Mouse (Mus musculus): Measurements from ENCODE around the gene Hist2h3c2. TPM values are rescaled to one million over a fixed set of nuclear protein-coding genes. Genes with fewer than 3 reads are reported as not detected.

The Hist2h3c2 gene
- polyA plus RNA-seq, 1 experiment: 54.3 TPM

DNA sequence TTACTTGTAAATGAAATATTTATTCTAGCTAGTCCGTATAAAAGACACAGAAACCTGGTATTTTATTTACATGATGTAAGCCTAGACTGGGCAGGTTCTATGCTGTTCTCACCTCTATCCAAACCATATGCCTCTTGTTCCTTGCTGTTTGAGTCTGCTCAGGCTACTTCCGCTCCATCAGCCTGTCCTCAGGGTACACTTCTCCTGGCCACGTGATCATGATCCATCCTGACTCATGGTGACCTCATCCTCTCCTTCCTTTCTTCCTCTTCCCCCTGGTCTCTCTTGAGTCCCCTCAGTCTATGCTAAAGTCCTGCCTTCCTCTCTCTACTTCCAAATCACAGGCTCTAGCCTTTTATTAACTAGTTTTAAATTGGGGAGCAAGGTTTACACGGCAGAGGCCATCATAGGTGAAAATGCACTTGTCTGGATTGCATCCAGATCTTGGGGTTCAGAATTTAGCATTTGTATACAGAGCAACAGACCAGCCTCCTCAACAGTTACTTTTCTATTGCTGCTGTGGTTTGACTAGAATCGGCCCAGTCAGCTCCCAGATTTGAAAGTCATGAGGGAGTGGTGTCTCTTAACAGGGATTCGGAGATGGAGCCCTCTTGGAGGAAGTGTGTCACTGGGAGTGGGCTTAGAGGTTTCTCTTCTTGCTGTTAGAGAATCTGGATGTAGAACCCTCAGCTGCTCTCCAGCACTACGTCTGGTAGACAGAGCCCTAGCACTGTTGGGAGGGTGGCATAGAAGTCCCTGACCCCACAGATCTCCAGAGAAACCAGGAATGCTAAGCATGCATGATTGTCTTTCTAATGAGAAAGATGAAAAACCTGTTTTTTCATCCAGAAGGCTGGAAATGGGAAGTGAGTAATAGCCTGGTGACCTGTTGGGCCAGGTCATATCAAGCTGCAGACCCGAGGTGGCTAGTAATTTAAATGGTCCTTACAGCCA lies 12.0 kb downstream of the Hist2h3c2 start:
- TF ChIP-seq GATA1 (IDR thresholded peaks at IDR 0.05; ENCODE audit: low read length): no peak

DNA sequence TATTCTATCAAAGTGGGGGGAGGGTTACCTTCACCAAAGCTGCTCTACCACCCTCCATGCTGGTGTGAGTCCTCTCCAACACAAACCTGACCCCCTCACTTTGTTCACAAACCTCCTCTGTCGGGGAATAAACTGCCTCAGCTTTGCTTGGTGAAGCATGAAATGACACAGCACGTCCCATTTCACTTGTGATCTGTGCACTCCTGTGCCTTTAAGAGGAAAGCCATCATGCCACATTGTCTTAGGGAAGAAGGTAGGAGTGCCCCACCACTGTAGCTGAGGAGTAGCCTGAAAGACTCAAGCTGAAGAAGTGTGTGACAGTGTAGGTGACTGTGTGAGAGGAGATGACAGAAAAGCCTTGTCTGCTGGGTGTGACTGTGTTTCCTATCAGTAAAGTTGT lies 13.5 kb downstream of the Hist2h3c2 start:
- no peak for TF ChIP-seq GATA1 (IDR thresholded peaks at IDR 0.05; ENCODE audit: low read length)

DNA sequence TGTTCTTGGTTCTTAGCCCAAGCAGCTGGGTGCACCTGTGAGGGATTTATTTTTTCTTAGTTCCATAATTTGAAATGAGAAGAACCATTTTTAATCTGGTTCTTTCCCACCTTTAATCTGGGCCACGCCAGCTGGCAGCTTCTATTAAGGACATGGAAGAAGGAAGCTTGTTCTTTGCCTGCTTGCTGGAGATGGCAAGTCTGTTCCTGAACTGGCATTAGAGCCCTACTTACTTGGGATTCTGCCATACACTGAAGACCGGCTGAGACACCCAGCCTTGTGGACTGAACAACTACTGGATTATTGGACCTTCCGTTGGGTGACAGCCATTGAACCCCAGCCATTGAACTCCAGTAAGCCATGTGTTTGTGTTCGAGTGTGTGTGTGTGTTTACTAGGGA lies 16.2 kb downstream of the Hist2h3c2 start:
- TF ChIP-seq GATA1 (IDR thresholded peaks at IDR 0.05; ENCODE audit: low read length): no peak

DNA sequence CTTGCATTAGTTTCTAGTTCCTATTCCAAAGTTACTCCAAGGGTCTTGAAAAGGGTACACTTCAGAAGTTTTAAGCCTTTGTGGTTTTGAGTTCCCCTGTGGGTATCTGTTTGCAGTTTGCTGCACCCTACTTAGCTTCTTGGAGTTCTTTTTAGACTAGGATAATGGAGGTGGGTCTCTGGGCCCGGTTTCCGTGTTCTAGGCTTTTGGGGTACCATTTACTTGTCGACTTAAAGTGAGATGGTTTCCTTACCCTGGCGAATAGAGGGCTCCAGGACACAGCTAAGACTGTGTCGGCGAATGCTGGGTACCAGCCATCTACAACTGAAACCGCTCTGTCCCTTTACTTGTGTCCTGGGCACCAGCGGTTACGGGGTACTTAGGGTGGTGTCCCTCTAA lies 17.3 kb downstream of the Hist2h3c2 start:
- no peak for TF ChIP-seq GATA1 (IDR thresholded peaks at IDR 0.05; ENCODE audit: low read length)

DNA sequence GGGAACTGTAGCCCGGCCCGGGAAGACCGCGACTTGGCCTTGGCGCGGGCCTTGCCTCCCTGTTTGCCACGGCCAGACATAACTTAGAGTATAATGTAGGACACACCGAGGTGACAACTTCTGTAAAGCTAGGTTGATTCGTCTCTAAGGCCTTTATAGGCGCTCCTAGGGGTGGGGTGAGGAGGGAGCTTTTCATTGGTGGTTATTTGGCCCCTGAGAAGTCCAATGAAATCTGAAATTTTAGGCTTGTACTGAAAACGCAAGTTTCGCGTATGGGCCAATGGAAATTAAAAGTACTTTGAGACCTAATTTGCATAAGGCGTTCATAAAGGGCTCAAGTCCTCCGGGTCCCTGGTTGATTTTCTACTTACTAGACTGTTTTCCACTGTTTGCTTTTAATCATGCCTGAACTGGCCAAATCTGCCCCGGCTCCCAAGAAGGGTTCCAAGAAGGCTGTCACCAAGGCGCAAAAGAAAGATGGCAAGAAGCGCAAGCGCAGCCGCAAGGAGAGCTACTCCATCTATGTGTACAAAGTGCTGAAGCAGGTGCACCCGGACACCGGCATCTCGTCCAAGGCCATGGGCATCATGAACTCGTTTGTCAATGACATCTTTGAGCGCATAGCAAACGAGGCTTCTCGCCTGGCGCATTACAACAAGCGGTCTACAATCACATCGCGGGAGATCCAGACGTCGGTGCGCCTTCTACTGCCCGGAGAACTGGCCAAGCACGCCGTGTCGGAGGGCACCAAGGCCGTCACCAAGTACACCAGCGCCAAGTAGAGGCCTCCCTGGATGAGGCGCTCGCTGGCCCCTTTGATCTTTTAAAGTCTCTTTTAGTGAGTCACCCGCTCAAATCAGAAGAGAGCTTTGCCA lies 17.9 kb downstream of the Hist2h3c2 start, which contains the start of the genes Hist2h2ac and Hist2h2be:
Hist2h2ac (minus strand) TSS at position 116 of the 875 bp plus-strand sequence.
Hist2h2be (plus strand) TSS at position 355 of the 875 bp plus-strand sequence.
- no peak for TF ChIP-seq GATA1 (IDR thresholded peaks at IDR 0.05; ENCODE audit: low read length)

DNA sequence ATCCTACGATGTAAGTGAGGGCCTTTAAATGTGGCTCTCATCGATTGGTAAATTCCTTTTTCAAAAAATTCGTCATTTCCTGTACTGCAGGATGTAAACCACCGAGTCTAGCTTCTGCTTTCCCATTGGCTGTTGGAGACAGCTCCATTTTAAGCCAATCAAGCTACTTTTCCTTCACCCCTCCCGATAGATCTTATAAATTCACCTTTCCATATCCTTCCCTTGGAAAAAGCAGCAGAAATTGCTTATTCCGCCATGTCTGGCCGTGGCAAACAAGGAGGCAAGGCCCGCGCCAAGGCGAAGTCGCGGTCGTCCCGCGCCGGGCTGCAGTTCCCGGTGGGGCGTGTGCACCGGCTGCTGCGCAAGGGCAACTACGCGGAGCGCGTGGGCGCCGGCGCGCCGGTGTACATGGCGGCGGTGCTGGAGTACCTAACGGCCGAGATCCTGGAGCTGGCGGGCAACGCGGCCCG lies 19.2 kb downstream of the Hist2h3c2 start, which contains the start of the genes Bola1 and Hist2h2ab:
Bola1 (minus strand) TSS at position 49 of the 470 bp plus-strand sequence.
Hist2h2ab (plus strand) TSS at position 205 of the 470 bp plus-strand sequence.
- TF ChIP-seq GATA1 (IDR thresholded peaks at IDR 0.05; ENCODE audit: low read length): no peak

DNA sequence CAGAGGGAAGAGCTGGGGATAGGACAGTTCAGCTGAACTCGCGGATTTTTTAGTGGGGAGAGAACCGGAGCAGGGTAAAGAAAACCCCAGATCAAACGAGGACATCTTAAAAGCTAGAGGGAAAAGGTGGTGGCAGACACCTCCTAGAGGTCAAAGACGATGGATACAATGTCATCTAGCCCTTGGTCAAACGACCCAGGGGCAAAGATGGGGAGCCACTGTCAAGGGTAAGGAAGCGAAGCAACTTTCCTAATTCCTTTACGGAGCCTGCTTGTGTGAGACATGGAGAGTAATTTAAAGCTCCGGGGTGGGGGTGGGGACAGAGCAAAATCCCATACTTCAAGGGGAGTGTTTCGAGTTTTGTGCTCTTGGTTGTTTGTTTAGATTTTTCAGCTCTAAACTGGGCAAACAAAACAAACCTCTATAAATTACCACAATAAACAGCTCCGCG lies 19.7 kb downstream of the Hist2h3c2 start:
- TF ChIP-seq GATA1 (IDR thresholded peaks at IDR 0.05; ENCODE audit: low read length): no peak

DNA sequence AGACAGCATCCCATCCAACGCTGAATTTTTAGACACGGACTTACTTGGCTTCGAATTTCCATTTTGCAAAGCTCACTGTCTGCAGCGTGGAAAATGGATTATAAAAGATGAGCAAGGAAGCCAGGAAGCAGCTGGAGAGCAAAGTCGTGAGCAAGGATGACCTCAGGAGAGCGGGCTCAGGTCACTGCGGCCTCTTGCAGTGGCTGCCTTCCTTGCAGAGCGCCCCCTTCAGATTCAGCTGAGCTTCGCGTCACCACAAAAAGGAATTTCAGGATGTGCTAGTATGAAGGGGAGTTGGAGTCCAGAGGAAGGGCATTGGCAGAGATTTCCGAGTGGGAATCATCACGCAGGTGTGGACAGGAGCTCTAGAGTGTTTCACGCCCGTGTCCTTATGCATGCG lies 29.7 kb downstream of the Hist2h3c2 start:
- TF ChIP-seq GATA1 (IDR thresholded peaks at IDR 0.05; ENCODE audit: low read length): no peak

DNA sequence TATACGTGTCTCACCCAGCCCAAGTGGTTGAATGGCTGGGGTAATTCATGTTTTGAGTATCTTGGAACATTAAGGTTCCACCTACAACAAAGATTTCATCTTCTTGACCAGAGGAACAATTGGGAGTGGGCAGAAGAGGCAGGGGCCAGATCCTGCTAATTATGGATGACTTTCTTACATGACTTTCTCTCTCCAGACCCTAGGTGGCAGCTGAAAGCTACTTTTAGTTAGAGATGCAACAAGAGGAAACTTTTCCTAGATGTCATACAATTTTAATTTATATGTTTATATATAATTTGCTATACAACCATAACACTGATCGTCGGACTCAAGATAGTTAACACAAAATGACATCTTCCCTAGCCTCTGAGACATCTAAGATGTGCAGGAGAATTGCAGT lies 31.1 kb downstream of the Hist2h3c2 start:
- TF ChIP-seq GATA1 (IDR thresholded peaks at IDR 0.05; ENCODE audit: low read length): no peak

DNA sequence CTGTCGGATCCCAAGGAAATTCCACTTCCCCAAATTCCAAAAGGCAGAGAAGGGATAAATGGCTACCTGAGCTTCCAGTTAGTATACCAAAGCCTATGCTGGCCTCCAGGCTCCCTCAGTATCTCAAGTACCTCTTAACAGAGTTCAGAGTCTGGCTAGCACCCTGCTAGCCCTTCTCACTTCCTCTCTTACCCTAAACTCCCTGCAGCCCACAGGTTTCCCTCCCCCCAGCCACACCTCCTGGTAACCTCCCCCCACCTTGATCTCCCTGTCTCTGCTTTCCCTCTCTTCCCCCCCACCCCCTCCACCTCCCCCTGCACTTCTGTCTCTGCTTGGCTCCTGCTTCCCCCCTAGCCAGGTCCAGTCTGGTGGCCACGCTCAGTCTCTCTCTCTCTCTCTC lies 39.2 kb downstream of the Hist2h3c2 start:
- TF ChIP-seq GATA1 (IDR thresholded peaks at IDR 0.05; ENCODE audit: low read length): no peak

DNA sequence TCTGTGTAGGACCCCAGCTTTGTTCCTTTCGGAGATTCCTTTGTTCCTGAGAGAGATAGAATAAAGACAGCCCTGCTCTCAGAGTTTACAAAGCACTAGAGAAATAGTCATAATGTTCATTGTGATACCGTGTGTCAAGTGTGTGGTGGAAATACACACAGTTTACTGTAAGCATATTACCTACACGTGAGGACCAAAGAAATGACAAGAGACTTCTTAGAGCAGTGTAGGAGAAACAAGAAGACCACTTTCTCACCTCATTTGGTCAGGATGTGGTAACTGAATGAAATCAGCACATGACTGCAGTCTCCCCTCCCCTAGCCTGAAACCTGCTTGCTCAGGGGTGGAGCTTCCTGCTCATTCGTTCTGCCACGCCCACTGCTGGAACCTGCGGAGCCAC lies 40.7 kb downstream of the Hist2h3c2 start:
- TF ChIP-seq GATA1 (IDR thresholded peaks at IDR 0.05; ENCODE audit: low read length): no peak

DNA sequence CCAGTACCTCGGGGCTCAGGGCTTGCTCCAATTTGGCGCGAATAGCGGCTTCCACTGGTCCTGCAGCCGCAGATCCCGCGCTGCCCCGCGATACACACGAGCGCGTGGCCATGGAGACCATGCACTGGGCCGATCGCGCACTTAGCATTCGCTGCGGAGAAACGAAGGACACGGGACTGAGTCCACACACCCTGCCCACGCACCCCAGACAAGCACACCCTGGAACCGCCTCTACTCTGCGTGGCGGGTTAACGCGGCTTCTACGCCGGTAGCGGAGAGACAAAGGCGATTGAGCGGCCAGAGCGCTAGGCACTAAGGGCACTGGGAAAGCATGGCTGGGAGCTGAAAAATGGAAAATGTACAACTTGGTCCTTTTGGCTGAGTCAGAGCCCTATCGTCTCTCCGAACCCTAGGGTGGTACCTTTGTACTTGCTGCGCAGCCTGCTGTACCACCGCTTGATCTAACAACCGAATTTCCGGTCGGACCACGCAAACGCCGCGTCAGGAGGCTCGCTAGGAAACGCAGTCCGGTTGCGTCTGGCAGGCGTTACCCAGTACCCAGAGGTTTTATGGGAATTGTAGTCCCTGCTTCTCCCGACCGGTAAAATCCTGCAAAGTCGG lies 41.7 kb downstream of the Hist2h3c2 start:
- no peak for TF ChIP-seq GATA1 (IDR thresholded peaks at IDR 0.05; ENCODE audit: low read length)

DNA sequence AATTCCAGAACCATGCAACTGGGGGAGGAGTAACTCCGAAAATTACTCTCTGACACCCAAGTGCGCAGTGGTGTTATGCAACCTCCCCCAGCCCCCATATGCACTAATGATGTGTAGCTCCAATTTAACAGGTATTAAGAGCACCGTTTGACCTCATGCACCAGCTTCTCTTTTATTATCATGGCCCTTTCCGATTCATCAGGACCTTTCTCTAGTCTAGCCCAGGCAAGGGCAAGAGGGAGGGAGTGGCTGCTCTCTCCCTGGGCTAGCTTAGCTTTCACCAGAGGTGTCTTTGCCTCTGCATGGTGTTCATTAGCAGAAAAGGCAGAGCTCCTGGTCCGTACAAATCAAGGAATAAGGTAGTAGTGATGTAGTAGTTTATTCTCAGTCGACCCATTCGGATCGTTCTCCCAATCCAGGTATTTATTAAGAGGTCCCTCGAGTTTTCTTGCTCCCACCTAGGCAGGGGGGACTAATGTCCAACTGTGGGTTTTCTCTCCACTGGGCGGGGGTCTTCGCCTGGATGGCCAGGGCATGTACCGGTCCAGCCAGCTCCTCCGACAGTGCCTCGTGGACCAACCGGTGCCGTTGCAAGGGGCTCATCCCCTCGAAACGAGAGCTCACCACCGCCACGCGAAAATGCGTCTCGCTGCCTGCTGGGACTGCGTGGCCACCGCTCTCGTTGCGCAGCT lies 42.3 kb downstream of the Hist2h3c2 start:
- TF ChIP-seq GATA1 (IDR thresholded peaks at IDR 0.05; ENCODE audit: low read length): no peak

DNA sequence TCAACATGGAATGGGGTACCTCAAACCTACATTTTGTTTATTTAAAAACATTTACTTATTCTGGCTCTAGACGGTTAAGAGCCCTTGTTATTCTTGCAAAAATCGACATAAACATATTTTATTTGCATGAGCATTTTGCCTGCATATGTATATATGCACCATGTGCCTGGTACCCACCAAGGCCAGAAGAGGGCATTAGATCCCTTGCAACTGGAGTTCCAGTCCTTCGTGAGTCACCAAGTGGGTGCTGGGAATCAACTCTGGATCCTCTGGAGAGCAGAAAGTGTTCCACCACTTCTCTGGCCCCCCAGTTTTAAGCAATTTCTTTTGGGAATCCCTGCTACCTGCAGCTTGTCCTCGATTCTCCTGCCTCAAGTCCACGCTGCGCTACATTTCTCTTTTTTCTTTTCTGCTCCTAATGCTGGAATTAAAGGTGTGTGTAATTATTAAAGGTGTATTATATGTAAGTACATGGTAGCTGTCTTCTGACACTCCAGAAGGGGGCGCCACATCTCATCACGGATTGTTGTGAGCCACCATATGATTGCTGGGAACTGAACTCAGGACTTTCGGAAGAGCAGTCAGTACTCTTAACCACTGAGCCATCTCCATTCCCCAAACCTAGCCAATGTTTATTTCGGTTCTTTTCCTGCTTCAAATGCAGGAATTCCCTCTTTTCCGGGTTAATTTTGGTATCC lies 43.2 kb downstream of the Hist2h3c2 start:
- no peak for TF ChIP-seq GATA1 (IDR thresholded peaks at IDR 0.05; ENCODE audit: low read length)

Measured in G1E-ER4 (cell line).